Mouse (Mus musculus) intestine, postnatal 0 days (tissue): Measurements from ENCODE around the gene Cd96. TPM values are rescaled to one million over a fixed set of nuclear protein-coding genes. Genes with fewer than 3 reads are reported as not detected.
A peak's percentile ranks its signal among the peaks of the same experiment; 100 is the strongest.
"Not testable (repeated sequence)": the region's sequence is repeated elsewhere in the genome, so short reads cannot be mapped to it uniquely, and the experiment has no call there.

ENCODE experiments used
- ATAC-seq: fragments of 200-750 bp; cut with Nextera tagmentation; 2 replicates; pipeline ENCODE4 v1.8.0; 2017; ENCODE audit warnings: mild to moderate bottlenecking, moderate TSS enrichment, moderate library complexity
- H3K27ac ChIP-seq: fragments of 300-500 bp; sonication (generic); 2 replicates; pipeline ENCODE4 v1.5.1; 2014; ENCODE audit warnings: mild to moderate bottlenecking, low read depth, low read length, moderate library complexity
- H3K27me3 ChIP-seq: fragments of 300-500 bp; sonication (generic); replicated peaks from 2 replicates; pipeline ENCODE4 v1.6.1; 2014; ENCODE audit warnings: low read length, mixed read lengths; ENCODE audit not compliant: control insufficient read depth, insufficient read depth
- H3K36me3 ChIP-seq: fragments of 300-500 bp; sonication (generic); 2 replicates; pipeline ENCODE4 v1.6.1; 2014; ENCODE audit warnings: mild to moderate bottlenecking, moderate library complexity; ENCODE audit not compliant: control insufficient read depth, insufficient read depth
- H3K4me1 ChIP-seq: fragments of 300-500 bp; sonication (generic); replicated peaks from 2 replicates; pipeline ENCODE4 v1.6.1; 2014; ENCODE audit warnings: antibody characterized with exemption, low read length, mixed read lengths; ENCODE audit not compliant: control insufficient read depth, insufficient read depth
- H3K4me2 ChIP-seq: fragments of 300-500 bp; sonication (generic); replicated peaks from 2 replicates; pipeline ENCODE4 v1.6.1; 2014; ENCODE audit warnings: low read depth, mild to moderate bottlenecking, moderate library complexity
- H3K4me3 ChIP-seq: fragments of 300-500 bp; sonication (generic); 2 replicates; pipeline ENCODE4 v1.5.1; 2014; ENCODE audit warnings: low read depth, low read length
- H3K9ac ChIP-seq: fragments of 300-500 bp; sonication (generic); 2 replicates; pipeline ENCODE4 v1.6.1; 2014; ENCODE audit warnings: mild to moderate bottlenecking, low read depth, low read length
- H3K9me3 ChIP-seq: fragments of 300-500 bp; sonication (generic); 2 replicates; pipeline ENCODE4 v1.6.1; 2016; ENCODE audit warnings: mixed run types; ENCODE audit not compliant: control insufficient read depth
- CTCF ChIP-seq: sonication (generic); IDR thresholded peaks from 2 replicates; pipeline ENCODE4 v1.5.1; 2016; ENCODE audit warnings: low read depth, mild to moderate bottlenecking, control low read depth, antibody characterized with exemption, moderate library complexity
- WGBS: fragments of 180-500 bp; shearing (Covaris S2); extraction: QIAGEN DNeasy Blood & Tissue Kit; methylation state at CpG from one replicate; pipeline ENCODE4 v1.1.7; 2014; 5-methylcytosine and 5-hydroxymethylcytosine counted together
- polyA plus RNA-seq: library from polyadenylated mRNA; unstranded; fragments of >200 nt; fragmentation: Nextera tagmentation; extraction: Ambion mirVana; gene quantifications from 2 replicates; pipeline ENCODE4 v1.2.1, GENCODE M21; 2015

Gene Cd96
- 0.16 and 0.17 TPM in 2 replicates for polyA plus RNA-seq

DNA sequence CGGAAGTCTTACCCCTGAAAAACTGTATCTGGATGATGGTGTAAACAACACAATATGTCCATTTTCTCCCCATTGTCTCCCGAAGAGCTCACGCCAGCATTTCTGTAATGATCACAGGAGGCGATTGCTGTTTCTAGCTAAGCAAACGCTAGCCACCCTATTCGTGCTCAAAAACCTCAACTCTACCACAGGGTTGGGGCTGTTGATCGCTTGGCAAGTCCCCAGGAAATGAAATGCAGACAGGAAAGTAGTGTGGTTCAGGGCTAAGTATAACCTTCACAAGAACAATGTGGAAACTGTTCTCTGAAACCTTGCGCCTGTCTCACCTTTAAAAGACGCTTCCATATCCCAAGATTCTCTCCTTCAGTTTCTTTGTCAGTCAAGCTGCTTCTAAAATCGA, at the start of gene Cd96:
Gene Cd96 (minus strand): TSS at position 232 of the 400 bp plus-strand sequence.
- no peak for ATAC-seq
- no peaks in the 10 kb centered on the region for H3K36me3 ChIP-seq

DNA sequence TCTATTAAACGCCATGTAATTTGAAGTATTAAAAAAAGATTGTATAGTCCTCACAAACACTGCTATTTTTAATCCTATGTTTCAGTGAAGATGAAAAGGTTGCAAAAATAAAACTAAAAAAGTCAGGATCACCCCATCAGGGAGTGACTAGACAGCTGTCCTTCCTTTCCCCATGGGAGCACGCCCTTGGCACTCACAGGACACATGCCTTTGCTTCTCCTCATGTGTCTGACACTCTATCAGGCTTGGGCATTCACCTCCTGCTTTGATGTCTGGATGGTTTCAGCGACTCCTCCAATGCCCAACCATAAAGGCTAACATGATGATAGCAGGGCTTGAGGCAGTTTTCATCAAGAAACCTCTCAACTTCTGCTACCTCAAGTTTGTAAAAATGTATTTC, 46.9 kb upstream of the Cd96 start:
- no peak for TF ChIP-seq CTCF
- Histone ChIP-seq H3K36me3 (no peaks in the 10 kb centered on the region), H3K27me3 (no peaks in the 10 kb centered on the region), H3K9me3 (no peaks in the 10 kb centered on the region), H3K9ac (no peak overlapping the region), H3K27ac (no peak overlapping the region), H3K4me3 (no peak overlapping the region), H3K4me2 (no peak overlapping the region), H3K4me1 (no peaks in the 10 kb centered on the region)
- WGBS = 75% methylated on average over 3 of the region's 3 CpGs
- no peak for ATAC-seq

More for the DNA sequence above, at the start of gene Cd96:
- Histone ChIP-seq H3K9ac (no peak within 1 kb of the TSS), H3K4me1 (no peaks in the 10 kb centered on the region; the same call in 1 of the 2 replicates), H3K4me3 (no peak within 1 kb of the TSS), H3K27ac (no peak within 1 kb of the TSS), H3K4me2 (no peak within 1 kb of the TSS), H3K9me3 (no peaks in the 10 kb centered on the region), H3K27me3 (no peaks in the 10 kb centered on the region)
- 77% methylated on average over 10 of the region's 10 CpGs for WGBS
- no peak for TF ChIP-seq CTCF

- Histone ChIP-seq H3K9me3 (no peaks in the 10 kb centered on the region), H3K4me2 (no peak overlapping the region), H3K27ac (no peak overlapping the region), H3K27me3 (no peaks in the 10 kb centered on the region), H3K4me3 (no peak overlapping the region), H3K36me3 (no peaks in the 10 kb centered on the region), H3K9ac (no peak overlapping the region), H3K4me1 (no peaks in the 10 kb centered on the region)
- 64% methylated on average over 4 of the region's 4 CpGs for WGBS
- ATAC-seq = no peak
- TF ChIP-seq CTCF = no peak
Measured at GRCm38 (mm10) chr16:46165305-46165704, 45.3 kb upstream of the Cd96 start.

DNA sequence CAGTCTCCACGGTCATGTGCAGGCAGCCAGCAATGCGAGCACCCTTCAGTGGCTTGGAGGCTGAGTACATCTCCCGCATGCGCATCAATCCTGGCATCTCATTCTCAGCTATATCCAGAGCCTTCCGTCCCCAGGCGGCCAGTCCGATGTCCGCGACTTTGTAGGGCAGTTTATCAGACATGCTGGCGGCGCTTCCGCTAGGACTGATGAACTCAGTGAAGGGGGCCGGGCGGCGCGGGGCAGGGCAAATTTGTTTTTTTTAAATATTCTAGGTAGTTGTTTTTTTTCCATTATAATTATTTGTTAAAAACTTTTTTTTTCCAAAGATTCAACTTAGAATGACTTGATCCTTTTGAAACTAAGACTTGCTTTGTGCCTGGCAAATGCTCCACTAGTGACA, 34.8 kb upstream of the Cd96 start, which contains the start of gene Gm4737:
Gene Gm4737 (minus strand): TSS at position 246 of the 400 bp plus-strand sequence.
- H3K9ac ChIP-seq, H3K27me3 ChIP-seq, H3K9me3 ChIP-seq, H3K4me1 ChIP-seq, H3K27ac ChIP-seq, ATAC-seq, H3K4me2 ChIP-seq, H3K4me3 ChIP-seq, H3K36me3 ChIP-seq: not testable (repeated sequence)
- WGBS = over 99% methylated on average over 8 of the region's 16 CpGs

DNA sequence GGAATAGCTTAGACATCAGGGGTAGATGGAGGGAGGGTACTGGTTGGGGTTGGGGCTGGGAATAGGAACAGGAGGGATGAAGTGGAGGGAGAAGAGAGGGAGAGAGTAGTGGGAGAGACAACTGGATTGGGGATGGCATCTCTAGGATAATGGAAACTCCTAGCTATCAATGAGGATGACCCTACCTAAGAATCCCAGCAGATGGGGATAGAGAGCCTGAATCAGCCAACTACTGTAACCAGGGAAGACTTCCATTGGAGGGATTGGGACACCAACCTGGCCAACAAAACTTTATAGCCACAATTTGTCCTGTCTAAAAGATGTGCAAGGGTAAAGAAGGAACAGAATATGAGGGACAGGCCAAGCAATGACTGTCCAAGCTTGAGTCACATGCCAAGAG, 31.1 kb upstream of the Cd96 start:
- no peaks in the 10 kb centered on the region for H3K36me3 ChIP-seq

GRCm38 (mm10) chr16:46148661-46149341, 28.8 kb upstream of the Cd96 start:
- no peak for TF ChIP-seq CTCF
- no peak overlapping the region for H3K4me3 ChIP-seq
- H3K9ac ChIP-seq = no peak overlapping the region
- H3K27me3 ChIP-seq = no peaks in the 10 kb centered on the region
- H3K36me3 ChIP-seq = no peaks in the 10 kb centered on the region
- H3K4me1 ChIP-seq = no peaks in the 10 kb centered on the region
- no peak overlapping the region for H3K27ac ChIP-seq
- ATAC-seq = no peak
- 59% methylated on average over 3 of the region's 3 CpGs for WGBS
- no peak overlapping the region for H3K4me2 ChIP-seq
- H3K9me3 ChIP-seq = no peaks in the 10 kb centered on the region

More for the DNA sequence above, 31.1 kb upstream of the Cd96 start:
- Histone ChIP-seq H3K27me3 (no peaks in the 10 kb centered on the region), H3K9me3 (no peaks in the 10 kb centered on the region), H3K4me3 (no peak overlapping the region), H3K4me1 (no peaks in the 10 kb centered on the region), H3K9ac (no peak overlapping the region), H3K4me2 (no peak overlapping the region), H3K27ac (no peak overlapping the region)
- TF ChIP-seq CTCF = peak; percentile 56
- no peak for ATAC-seq
